Mouse (Mus musculus): ENCODE results near the gene Gm10840. TPM values are rescaled to one million over a fixed set of nuclear protein-coding genes. Genes with fewer than 3 reads are reported as not detected.

The Gm10840 gene
- total RNA-seq, 1 experiment from 2014 or later: not detected

DNA sequence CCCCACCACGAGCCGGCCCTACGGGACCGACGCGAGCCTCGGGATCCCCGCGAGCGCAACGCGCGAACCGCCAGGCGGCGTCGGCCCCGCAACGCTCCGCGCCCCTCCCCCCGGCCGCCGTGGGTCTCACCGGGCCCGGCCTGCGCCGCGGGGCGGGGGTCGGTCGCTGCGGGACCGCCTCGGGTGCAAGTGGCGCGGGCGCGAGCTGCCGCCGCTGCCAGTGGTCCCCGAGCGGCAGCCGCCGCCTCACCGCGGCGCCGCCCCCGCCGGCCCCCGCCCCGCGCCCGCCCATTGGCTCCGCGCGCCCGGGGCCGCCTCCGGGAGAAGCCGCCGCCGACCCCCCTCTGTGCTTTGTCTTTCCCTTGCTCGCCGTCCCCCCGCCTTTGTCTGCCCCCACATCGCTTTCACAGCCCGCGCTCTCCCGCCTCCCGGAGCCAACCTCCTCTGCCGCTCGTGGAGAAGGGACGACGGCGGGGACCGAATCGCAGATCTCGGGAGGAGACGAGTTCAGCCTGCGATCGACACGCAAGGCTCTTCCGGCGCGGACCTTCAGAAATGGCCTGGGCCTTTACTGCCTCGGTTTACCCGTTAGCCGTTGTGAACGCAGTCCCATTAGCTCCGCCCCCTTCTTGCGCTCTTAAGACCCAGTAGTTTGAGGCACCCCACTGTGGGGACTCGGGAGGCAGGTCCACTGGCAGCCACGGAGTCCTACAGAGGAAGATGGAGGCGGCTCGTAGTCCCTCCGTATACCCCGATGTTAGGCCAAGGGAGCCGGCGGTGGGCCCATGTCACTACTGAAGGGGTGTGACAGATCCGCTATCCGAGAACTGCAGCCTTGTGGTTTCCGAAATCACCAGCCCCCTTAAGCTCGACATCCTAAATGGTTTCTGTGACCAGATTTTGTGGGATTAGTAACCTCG, 469 bp upstream of the Gm10840 start:
- DNase-seq: peak; percentile 81

DNA sequence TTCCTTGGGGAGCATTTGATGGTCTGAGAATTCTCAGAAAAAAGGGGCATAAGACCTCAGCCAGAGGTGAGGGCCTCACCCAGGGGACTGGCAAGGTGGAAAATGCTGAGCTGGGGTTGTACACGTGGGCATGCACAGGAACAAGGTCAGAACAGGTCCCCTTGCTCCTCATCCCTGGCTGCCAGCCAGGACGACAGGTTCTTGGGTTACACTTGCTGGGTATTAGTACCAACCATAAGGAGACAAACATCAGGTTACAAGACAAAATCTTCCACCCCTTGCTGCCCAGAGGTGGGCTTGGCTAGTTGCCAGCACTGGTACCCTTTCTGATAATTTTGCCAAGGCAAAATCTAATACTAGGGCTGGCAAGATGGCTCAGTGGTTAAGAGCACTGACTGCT, 1.6 kb downstream of the Gm10840 start:
- no peak for DNase-seq

DNA sequence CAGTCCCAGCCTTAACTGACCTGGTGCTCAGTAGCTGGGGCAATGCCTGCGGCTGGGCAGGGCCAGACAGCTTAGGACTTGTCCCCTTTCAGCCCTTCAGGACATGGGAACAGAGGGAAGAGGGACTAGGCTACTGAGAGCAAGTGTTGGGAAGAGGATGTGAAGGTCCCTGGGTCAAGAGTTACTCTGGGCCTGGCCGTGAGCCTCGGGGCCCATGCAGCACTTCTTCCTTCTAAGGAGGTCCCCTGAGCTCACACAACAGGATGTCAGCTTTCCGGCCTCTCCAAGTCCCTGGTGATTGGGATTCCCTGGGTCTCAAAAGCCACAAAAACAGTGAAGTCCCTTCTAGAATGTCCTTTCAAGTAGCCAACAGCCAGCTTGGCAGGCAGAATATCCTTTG, 2.9 kb downstream of the Gm10840 start:
- DNase-seq: no peak

- no peak for DNase-seq
Measured at GRCm38 (mm10) chr11:106164601-106165180, 4.0 kb downstream of the Gm10840 start.

- no peak for DNase-seq
Measured at GRCm38 (mm10) chr11:106167435-106167834, 6.8 kb downstream of the Gm10840 start.

- DNase-seq: no peak
Measured at GRCm38 (mm10) chr11:106170807-106171206, 10.2 kb downstream of the Gm10840 start.

GRCm38 (mm10) chr11:106173228-106173627, 12.6 kb downstream of the Gm10840 start:
- DNase-seq: no peak

GRCm38 (mm10) chr11:106174372-106174771, 13.7 kb downstream of the Gm10840 start:
- no peak for DNase-seq

- peak; percentile 49 for DNase-seq
Measured at GRCm38 (mm10) chr11:106175081-106175480, 14.4 kb downstream of the Gm10840 start.

DNA sequence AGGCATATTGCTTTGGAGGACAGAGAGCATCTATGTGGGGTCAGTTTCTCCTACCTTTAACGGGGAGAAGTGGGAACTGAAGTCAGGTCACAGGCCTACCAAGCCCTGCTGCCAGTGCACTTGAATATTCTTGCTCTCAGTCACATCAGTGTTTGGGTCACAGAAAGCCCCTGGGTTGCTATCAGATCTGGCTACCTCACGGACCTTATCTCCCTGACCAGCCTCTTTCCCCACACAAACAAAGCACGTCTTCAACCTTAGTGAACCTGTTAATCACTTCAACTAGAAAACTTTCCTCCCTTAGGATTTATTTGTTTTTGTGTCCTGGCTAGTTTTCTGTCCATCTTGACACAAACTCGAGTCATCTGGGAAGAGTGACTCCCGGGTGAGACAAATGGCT, 15.7 kb downstream of the Gm10840 start:
- DNase-seq: no peak

DNA sequence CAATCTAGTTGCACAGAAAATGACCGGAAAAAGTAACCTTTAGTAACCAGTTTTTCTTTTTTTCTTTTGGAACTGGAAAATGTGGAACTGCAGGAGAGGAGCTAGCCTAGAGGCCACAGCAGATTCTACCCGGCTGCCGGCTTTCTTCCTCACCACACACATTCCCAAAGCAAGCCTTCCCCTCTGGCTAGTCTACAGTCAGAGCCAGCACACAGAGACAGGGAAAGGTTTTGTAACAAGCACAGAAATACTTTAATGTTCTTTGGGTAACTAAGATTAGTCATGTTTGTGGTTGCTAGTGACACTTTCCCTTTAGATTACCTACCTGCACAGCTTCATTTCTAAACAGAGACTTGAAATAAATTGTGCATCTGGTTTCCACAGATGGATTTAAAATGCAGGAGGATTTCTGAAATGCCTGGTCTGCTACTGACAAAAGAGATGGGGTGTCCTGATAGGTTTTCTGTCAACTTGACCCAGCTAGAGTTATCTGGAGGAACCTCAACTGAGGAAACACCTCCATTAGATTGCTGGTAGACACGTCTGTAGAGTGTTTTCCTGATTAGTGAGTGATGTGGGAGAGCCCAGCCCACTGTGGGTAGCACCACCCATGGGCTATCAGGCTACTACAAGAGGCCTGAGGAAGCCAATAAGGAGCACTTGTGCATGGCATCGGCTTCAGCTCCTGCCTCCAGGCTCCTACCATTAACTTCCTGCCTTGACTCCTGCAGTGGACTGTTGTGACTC, 17.6 kb downstream of the Gm10840 start:
- no peak for DNase-seq

DNA sequence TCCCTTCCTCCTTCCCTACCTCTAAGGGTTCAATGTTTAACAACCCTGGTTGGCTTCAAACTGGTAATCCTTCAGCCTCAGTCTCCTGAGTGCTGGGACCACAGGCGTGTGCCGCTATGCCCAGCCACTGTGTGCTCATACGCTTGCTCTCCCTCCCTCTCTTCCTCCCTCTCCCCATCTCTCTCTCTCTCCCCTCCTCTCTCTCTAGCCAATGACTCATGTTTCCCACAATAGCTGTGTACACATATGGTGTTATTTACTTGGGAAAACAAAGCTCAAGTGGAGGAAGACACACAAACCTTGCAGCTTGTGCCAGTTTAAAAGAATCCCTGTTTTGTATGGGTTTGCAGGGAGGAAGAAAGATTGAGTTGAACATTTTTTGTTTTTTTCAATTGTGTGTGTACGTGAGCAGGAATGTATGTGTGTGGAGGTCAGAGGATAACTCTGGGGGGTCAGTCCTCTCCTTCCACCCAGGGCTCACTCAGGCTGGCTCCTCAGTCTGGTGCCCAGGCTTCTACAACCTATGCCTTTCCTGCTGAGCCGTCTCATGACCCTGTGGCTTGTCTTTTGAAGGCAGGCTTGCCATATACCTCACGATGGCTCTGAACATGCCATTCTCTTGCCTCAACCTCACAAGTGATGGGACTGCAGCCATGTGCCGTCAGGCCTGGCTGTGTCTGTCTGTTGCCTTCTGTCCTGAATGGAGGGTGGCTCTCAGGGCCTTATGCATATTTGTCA, 19.2 kb downstream of the Gm10840 start:
- DNase-seq: no peak

DNA sequence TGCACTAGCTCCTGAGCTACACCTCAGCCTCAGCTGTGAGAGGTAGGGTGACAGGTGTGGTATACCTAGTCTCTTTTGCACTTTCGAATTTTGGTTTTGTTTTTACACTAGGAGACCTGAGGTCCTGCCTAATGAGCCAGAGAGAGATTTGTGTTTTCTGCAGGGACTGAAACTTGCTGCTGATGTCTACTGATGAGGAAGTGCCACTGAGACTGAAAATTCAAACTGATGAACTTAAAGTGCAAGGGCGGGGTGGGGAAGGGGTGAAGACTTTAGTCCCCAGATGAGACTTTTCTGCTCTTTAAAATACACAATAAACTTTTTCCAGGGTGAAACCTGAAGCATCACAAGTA, 19.8 kb downstream of the Gm10840 start:
- no peak for DNase-seq

GRCm38 (mm10) chr11:106187326-106187725, 26.7 kb downstream of the Gm10840 start:
- DNase-seq: no peak

GRCm38 (mm10) chr11:106191716-106192115, 31.1 kb downstream of the Gm10840 start:
- no peak for DNase-seq

- no peak for DNase-seq
Measured at GRCm38 (mm10) chr11:106192241-106192640, 31.6 kb downstream of the Gm10840 start.

DNA sequence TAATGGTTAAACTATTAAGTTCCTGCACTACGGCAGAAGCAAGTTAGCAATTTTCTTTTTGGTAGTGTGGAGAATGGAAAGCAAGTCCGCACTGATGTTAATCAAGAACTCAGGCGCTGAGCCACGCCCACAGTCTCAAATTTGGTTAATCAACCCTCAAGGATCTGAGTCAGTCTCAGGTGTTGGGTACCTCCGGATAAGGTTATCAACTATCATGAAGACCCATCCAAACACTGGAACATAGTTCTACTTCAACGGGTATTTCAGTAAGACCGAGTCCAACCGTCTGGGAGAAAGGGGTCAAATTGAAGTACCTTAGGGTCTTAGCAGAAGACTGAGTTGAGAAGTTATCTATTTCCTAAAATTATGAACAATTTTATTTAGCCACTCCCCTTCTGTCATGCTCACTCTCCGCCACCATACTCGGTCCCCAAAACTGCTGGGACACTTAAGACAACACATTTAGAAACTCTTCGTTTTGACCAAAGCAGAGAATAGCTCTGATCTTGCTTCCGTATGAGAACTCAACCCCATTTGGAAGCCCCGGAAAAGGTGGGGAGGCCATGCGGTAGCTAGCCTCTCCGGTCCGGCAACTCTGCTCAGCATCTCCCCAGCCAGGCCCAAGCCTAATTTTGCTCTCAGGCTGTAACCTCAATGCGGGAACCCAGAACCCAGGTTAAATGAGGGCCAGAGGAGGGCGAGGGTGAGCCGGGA, 32.2 kb downstream of the Gm10840 start:
- DNase-seq: no peak

DNA sequence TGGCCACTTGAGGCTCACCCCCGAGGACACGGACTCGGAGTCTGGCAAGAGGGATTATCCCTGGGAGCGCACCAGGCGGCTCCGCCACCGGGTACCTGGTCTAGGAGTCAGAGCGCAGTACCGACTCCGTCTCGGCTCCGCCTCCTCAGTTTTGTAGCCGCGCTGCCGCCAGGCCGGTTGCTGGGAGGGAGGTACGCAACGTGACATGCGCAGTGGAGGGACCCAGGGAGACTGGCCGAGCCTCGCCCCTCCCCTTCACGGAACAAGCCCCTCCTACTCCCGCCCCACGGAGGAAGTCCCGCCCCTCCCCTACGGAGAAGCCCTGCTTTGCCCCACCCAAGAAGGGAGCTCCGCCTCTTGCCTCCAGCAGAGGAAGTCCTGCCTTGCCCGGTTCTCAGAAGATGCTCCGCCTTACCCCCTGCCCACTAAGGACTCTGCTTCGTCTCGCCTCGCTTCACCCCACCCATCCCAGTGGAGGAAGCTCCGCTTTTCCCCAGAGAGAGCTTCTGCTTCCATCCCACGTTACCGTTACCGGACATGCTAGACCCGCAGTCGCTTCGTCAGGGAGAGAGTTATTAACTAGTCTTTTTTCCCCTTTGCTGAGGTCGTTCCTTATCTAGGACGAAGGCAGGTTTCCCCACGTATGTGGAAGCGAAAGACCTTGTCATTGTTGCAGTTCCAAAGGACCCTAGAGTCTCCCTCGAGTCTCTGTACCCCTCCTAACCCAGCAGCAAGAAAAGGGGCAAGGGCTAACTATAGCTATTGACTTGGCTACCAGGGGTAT, 32.9 kb downstream of the Gm10840 start:
- DNase-seq: peak; percentile 98

DNA sequence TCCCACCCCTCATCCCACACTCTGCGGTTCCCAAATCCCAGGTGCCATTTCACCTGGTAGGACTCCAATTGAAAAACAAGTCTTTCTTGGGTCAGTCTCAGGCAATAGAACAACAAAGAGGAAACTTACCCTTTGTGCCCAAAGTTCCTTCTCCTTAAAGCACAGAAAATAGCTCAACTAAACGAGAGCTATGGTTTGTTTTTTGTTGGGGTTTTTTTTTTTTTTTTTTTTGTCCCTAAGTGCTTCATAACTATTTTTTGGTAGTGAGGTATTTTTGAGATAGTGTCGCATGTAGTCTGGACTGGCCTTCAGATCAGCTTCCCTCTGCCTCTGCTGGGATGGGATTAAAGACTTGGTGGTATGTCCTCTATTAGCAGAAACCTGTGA, 33.5 kb downstream of the Gm10840 start:
- no peak for DNase-seq

DNA sequence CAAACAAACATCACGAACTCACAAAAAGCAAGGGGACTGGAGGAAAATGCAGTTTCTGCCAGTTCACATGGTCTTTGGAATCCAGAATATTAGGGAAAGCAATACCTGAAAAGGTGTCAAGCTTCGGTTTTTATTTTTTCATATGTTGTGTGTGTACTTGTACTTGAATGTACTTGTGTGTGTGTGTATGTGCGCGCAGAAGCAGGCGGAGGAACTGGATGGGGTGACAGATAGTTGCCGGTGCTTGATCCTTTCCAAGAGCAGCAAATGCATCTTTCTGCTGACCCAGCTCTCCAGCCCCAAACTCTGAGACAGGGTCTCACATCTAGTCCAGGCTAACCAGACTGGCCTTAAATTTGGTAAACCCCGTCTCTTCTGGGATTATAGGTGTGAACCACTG, 34.2 kb downstream of the Gm10840 start:
- DNase-seq: no peak

DNA sequence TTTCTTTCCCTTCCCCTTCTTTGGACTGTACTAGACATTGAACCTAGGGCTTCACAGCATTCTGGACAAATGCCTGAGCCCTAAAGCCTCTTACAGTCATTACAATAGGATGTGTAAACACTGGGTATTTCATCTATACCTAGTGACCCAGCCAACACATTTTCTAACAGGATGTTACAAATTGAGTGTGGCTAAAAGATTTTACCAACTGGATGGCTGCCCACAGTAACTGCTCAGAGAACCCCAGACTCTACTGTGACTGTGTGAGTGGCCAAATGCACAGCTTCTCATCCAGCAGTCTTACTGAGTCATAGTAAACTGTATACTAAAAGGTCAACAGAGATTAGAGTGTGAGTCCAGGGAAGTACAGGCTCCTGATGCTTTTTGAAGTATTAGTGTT, 34.7 kb downstream of the Gm10840 start:
- DNase-seq: no peak
